Mouse (Mus musculus) stomach, postnatal 0 days (tissue): ENCODE results near the gene Rps5. TPM values are rescaled to one million over a fixed set of nuclear protein-coding genes. Genes with fewer than 3 reads are reported as not detected.
"Not testable (repeated sequence)": the region's sequence is repeated elsewhere in the genome, so short reads cannot be mapped to it uniquely, and the experiment has no call there.

Experiments
- ATAC-seq: fragments of 200-750 bp; cut with Nextera tagmentation; 2 replicates; pipeline ENCODE4 v1.8.0; 2017; ENCODE audit not compliant: low FRiP score, low TSS enrichment
- DNase-seq: peaks from one replicate; pipeline ENCODE4 v3.0.0-alpha.2; 2016; ENCODE audit warnings: low spot score
- H3K27ac ChIP-seq: fragments of 300-500 bp; sonication (generic); replicated peaks from 2 replicates; pipeline ENCODE4 v1.5.1; 2014; ENCODE audit warnings: mild to moderate bottlenecking, control low read depth
- H3K27me3 ChIP-seq: fragments of 300-500 bp; sonication (generic); 2 replicates; pipeline ENCODE4 v1.6.1; 2014; ENCODE audit warnings: low read length; ENCODE audit not compliant: control insufficient read depth, insufficient read depth
- H3K36me3 ChIP-seq: fragments of 300-500 bp; sonication (generic); 2 replicates; pipeline ENCODE4 v1.6.1; 2014; ENCODE audit warnings: low read length, mixed read lengths; ENCODE audit not compliant: control insufficient read depth, insufficient read depth
- H3K4me1 ChIP-seq: fragments of 300-500 bp; sonication (generic); replicated peaks from 2 replicates; pipeline ENCODE4 v1.6.1; 2014; ENCODE audit warnings: antibody characterized with exemption; ENCODE audit not compliant: control insufficient read depth, insufficient read depth
- H3K4me2 ChIP-seq: fragments of 300-500 bp; sonication (generic); replicated peaks from 2 replicates; pipeline ENCODE4 v1.6.1; 2014; ENCODE audit warnings: low read depth, mild to moderate bottlenecking, control low read depth, moderate library complexity
- H3K4me3 ChIP-seq: fragments of 300-500 bp; sonication (generic); 2 replicates; pipeline ENCODE4 v1.5.1; 2014; ENCODE audit warnings: low read depth, low read length, control low read depth
- H3K9ac ChIP-seq: fragments of 300-500 bp; sonication (generic); 2 replicates; pipeline ENCODE4 v1.6.1; 2014; ENCODE audit warnings: mild to moderate bottlenecking, low read length, control low read depth, mixed read lengths
- H3K9me3 ChIP-seq: fragments of 300-500 bp; sonication (generic); 2 replicates; pipeline ENCODE4 v1.6.1; 2016; ENCODE audit warnings: low read length; ENCODE audit not compliant: control insufficient read depth
- CTCF ChIP-seq: IDR thresholded peaks from 2 replicates; pipeline ENCODE4 v1.5.1; 2016; ENCODE audit warnings: antibody characterized with exemption, low read depth, mild to moderate bottlenecking, moderate library complexity
- EP300 ChIP-seq: optimal IDR thresholded peaks from 2 replicates; pipeline ENCODE3; 2016; ENCODE audit warnings: antibody characterized with exemption
- whole genome bisulfite sequencing: fragments of 180-500 bp; shearing (Covaris S2); extraction: QIAGEN DNeasy Blood & Tissue Kit; methylation state at CpG from one replicate; pipeline ENCODE4 v1.1.7; 2014; 5-methylcytosine and 5-hydroxymethylcytosine counted together
- polyA plus RNA-seq: library from polyadenylated mRNA; unstranded; fragments of >200 nt; fragmentation: Nextera tagmentation; extraction: Ambion mirVana; gene quantifications from 2 replicates; pipeline ENCODE4 v1.2.1, GENCODE M21; 2015

Gene Rps5
- polyA plus RNA-seq, 1 experiment from 2014 or later = 821 TPM

DNA sequence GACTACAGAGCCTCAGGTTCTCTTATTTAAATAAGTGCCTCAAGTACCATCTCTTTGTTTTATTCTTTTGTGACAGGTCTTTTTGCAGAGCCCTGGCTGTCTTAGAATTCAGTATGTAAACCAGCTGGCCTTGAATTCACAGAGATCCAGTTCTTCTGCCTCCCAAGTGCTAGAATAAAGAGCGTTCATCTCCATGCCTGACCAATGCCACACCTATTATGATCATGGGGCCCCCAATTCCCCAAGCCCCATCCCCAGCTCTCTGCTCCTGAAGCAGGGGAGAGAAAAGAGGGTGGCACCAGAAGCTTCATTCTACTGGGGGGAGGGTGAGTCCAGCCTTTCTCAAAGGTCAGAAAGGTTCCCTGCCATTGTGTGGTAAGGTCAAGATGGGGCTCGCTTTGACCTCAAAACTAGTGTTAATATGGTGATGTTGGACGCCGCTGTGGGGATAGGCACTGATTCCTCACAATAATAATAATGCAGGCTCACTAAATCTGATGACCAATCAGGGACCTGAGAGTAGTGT lies 11.6 kb downstream of the Rps5 start:
- Histone ChIP-seq H3K4me2 (no peak overlapping the region), H3K4me3 (no peak overlapping the region), H3K27ac (no peak overlapping the region), H3K9me3 (no peaks in the 10 kb centered on the region), H3K27me3 (no peaks in the 10 kb centered on the region), H3K36me3 (no peaks in the 10 kb centered on the region), H3K9ac (no peak overlapping the region), H3K4me1 (no peaks in the 10 kb centered on the region)
- DNase-seq = no peak
- no peak for ATAC-seq
- WGBS = 80% methylated on average over 4 of the region's 4 CpGs
- no peak for TF ChIP-seq EP300
- TF ChIP-seq CTCF = no peak

DNA sequence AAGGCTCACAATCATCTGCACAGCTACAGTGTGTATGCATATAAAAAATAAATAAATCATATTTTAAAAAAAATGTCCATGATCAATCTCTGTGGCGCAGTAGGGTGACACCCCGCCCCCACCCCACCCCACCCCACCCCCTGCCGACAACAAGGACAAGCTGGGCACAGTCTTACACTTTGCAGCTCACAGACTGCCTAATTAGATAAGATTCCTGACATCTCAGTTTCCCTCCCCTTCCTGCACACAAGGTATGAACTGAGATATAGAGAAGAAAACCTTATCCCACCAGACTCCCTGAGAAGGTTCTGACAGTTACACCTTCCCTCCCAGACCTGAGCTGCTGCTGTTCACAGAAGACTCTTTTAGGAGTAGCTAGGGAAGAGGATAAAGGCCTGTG lies 12.7 kb downstream of the Rps5 start:
- Histone ChIP-seq H3K27ac (no peak overlapping the region), H3K4me3 (no peak overlapping the region), H3K9me3 (no peaks in the 10 kb centered on the region), H3K36me3 (no peaks in the 10 kb centered on the region), H3K9ac (no peak overlapping the region), H3K4me1 (no peaks in the 10 kb centered on the region), H3K27me3 (no peaks in the 10 kb centered on the region), H3K4me2 (no peak overlapping the region)
- no peak for TF ChIP-seq CTCF
- TF ChIP-seq EP300 = no peak
- ATAC-seq (no peak), DNase-seq (no peak)
- 67% methylated on average over 3 of the region's 3 CpGs for WGBS

DNA sequence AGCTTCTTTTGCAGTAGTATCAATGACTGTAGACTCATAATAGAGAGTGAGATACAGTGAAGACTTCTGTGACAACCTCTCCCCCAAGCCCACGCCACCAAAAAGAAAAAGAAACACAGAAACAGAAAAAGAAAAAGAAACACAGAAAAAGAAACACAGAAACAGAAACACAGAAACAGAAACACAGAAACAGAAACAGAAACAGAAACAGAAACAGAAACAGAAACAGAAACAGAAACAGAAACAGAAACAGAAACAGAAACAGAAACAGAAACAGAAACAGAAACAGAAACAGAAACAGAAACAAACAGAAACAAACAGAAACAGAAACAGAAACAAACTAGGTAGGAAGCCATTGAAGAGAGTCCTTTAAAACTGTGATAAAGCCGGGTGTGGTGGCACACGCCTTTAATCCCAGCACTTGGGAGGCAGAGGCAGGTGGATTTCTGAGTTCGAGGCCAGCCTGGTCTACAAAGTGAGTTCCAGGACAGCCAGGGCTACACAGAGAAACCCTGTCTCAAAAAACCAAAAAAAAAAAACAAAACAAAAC lies 15.2 kb downstream of the Rps5 start:
- WGBS = 90% methylated on average over 4 of the region's 4 CpGs
- H3K4me3 ChIP-seq, DNase-seq, H3K9ac ChIP-seq, H3K36me3 ChIP-seq, H3K9me3 ChIP-seq, ATAC-seq, H3K27me3 ChIP-seq, H3K27ac ChIP-seq, H3K4me1 ChIP-seq, H3K4me2 ChIP-seq: not testable (repeated sequence)

GRCm38 (mm10) chr7:12940599-12940998 lies 18.5 kb downstream of the Rps5 start:
- no peaks in the 10 kb centered on the region for H3K27me3 ChIP-seq
- ATAC-seq = no peak
- no peaks in the 10 kb centered on the region for H3K4me1 ChIP-seq
- WGBS = 83% methylated on average over 4 of the region's 4 CpGs
- TF ChIP-seq EP300 (no peak), CTCF (no peak)
- no peaks in the 10 kb centered on the region for H3K9me3 ChIP-seq
- H3K4me3 ChIP-seq = no peak overlapping the region
- no peak overlapping the region for H3K27ac ChIP-seq
- H3K36me3 ChIP-seq = no peaks in the 10 kb centered on the region
- no peak overlapping the region for H3K9ac ChIP-seq
- H3K4me2 ChIP-seq = no peak overlapping the region
- DNase-seq = no peak

- ATAC-seq = no peak
- TF ChIP-seq CTCF = peak; percentile 63
- TF ChIP-seq EP300 = no peak
- Histone ChIP-seq H3K4me1 (no peaks in the 10 kb centered on the region), H3K36me3 (no peaks in the 10 kb centered on the region), H3K9ac (no peak overlapping the region), H3K27ac (no peak overlapping the region), H3K27me3 (no peaks in the 10 kb centered on the region), H3K4me3 (no peak overlapping the region), H3K4me2 (no peak overlapping the region), H3K9me3 (no peaks in the 10 kb centered on the region)
- DNase-seq = no peak
These were observed 21.4 kb downstream of the Rps5 start for GRCm38 (mm10) chr7:12943488-12943887.

GRCm38 (mm10) chr7:12949032-12949871 lies 27.2 kb downstream of the Rps5 start:
- DNase-seq (peak; percentile 86), ATAC-seq (peak; percentile 97)
- Histone ChIP-seq H3K4me2 (peak overlapping the region; percentile 80), H3K27ac (peak overlapping the region; percentile 76), H3K36me3 (no peaks in the 10 kb centered on the region), H3K9ac (peak overlapping the region; percentile 63), H3K4me1 (peaks cover 3% of the 10 kb centered on the region; the same call in 1 of the 2 replicates), H3K4me3 (peak overlapping the region; percentile 49), H3K27me3 (no peaks in the 10 kb centered on the region), H3K9me3 (no peaks in the 10 kb centered on the region)
- WGBS = 7% methylated on average over 35 of the region's 35 CpGs
- TF ChIP-seq CTCF (no peak; the same call in 1 of the 2 replicates), EP300 (no peak)
